ENCODE assay signal across 8 mouse cellular contexts in genomic region chr9:75910112-75910799, GRCm38 (mm10).
DNase-seq lines count a peak whose midpoint lies in the region; ATAC-seq and TF ChIP-seq lines count a peak whose summit lies in the region.

No protein-coding gene starts in this region.

- no peaks in the 10 kb centered on the region for H3K36me3 ChIP-seq in heart, adult 2 months (ENCODE audit: control insufficient read depth, insufficient read depth, low read length)
- H3K36me3 ChIP-seq in kidney, postnatal 0 days (ENCODE audit: insufficient read depth, low read length), result no peaks in the 10 kb centered on the region

- 21% methylated on average over 7 of the region's 7 CpGs for WGBS in heart, adult 2 months
- WGBS in kidney, postnatal 0 days, result 31% methylated on average over 7 of the region's 7 CpGs

- no peak for ATAC-seq in kidney, postnatal 0 days (replicated peaks; ENCODE audit: low FRiP score, low read depth)

- no peaks in the 10 kb centered on the region for H3K27me3 ChIP-seq in heart, adult 2 months (ENCODE audit: control insufficient read depth, insufficient read depth, low read length)
- H3K27me3 ChIP-seq in kidney, postnatal 0 days (ENCODE audit: insufficient read depth, low read length), result no peaks in the 10 kb centered on the region

- H3K4me3 ChIP-seq in heart, adult 2 months, result no peak overlapping the region
- H3K4me3 ChIP-seq in kidney, postnatal 0 days (replicated peaks; ENCODE audit: low read depth, low read length), result no peak overlapping the region

- no peak overlapping the region for H3K4me2 ChIP-seq in kidney, postnatal 0 days (ENCODE audit: low read length)

- no peaks in the 10 kb centered on the region for H3K4me1 ChIP-seq in heart, adult 2 months (ENCODE audit: control insufficient read depth, insufficient read depth, low read length)
- H3K4me1 ChIP-seq in kidney, postnatal 0 days (replicated peaks; ENCODE audit: insufficient read depth, low read length), result no peaks in the 10 kb centered on the region

- intact Hi-C loops in heart, adult 2 months (cut with DNase I), result loop anchor here (10.0 kb wide), 1 partner anchor 185 kb away; no protein-coding TSS in a partner anchor

- TF ChIP-seq POLR2A in heart, adult 2 months (IDR thresholded peaks at IDR 0.05; ENCODE audit: insufficient read depth, low read depth, low read length), result no peak

- no peaks in the 10 kb centered on the region for H3K79me2 ChIP-seq in heart, adult 2 months (replicated peaks; ENCODE audit: control insufficient read depth, insufficient read depth, low read length)

- peak; percentile 86 for TF ChIP-seq EP300 in heart, adult 2 months (IDR thresholded peaks at IDR 0.05; ENCODE audit: insufficient read depth, low read depth, low read length)

- H3K9me3 ChIP-seq in kidney, postnatal 0 days (replicated peaks; ENCODE audit: low read length), result no peaks in the 10 kb centered on the region

- TF ChIP-seq CTCF in heart, adult 2 months (IDR thresholded peaks at IDR 0.05), result no peak
- TF ChIP-seq CTCF in kidney, postnatal 0 days (IDR thresholded peaks at IDR 0.05; ENCODE audit: low read depth), result no peak

- H3K9ac ChIP-seq in heart, adult 2 months (ENCODE audit: low read depth, low read length), result no peak overlapping the region
- H3K9ac ChIP-seq in kidney, postnatal 0 days (ENCODE audit: low read depth, low read length), result no peak overlapping the region

- peak; percentile 42 for DNase-seq in layer of hippocampus, adult 9-11 months
- no peak for DNase-seq in layer of hippocampus, postnatal 25 days (ENCODE audit: extremely low spot score in 1 of 2, low spot score in 1 of 2)
- peak; percentile 15 for DNase-seq in adrenal gland, postnatal 25 days
- DNase-seq in heart, adult 2 months, result peak; percentile 71 to 82
- peak; percentile 78 for DNase-seq in kidney, postnatal 0 days (ENCODE audit: low spot score)
- DNase-seq in skeletal muscle tissue, adult 2 months (ENCODE audit: low read depth, low spot score), result peak; percentile 93
- DNase-seq in right cerebral cortex, adult 18-20 months, result no peak
- DNase-seq in layer of hippocampus, adult 18-20 months (ENCODE audit: low spot score in 2 of 2), result no peak

- peak overlapping the region; percentile 42 for H3K27ac ChIP-seq in heart, adult 2 months
- no peak overlapping the region for H3K27ac ChIP-seq in kidney, postnatal 0 days

Comparison
In these comparisons a context has a peak if more than half of its experiments do, and no peak if none do; other contexts are left out.
1. DNase-seq: peak in layer of hippocampus, adult 9-11 months (single experiment), adrenal gland, postnatal 25 days (single experiment), heart, adult 2 months (2 of 2), kidney, postnatal 0 days (single experiment) and skeletal muscle tissue, adult 2 months (single experiment); none in layer of hippocampus, postnatal 25 days (0 of 2), right cerebral cortex, adult 18-20 months (single experiment) and layer of hippocampus, adult 18-20 months (0 of 2).